Mouse (Mus musculus): ENCODE data around the gene Pfkm. TPM values are rescaled to one million over a fixed set of nuclear protein-coding genes. Genes with fewer than 3 reads are reported as not detected.
A peak's percentile ranks its signal among the peaks of the same experiment; 100 is the strongest.

Gene Pfkm
- total and polyA plus RNA-seq, 3 experiments: 23.5 to 37.9 (median 29.6) TPM

DNA sequence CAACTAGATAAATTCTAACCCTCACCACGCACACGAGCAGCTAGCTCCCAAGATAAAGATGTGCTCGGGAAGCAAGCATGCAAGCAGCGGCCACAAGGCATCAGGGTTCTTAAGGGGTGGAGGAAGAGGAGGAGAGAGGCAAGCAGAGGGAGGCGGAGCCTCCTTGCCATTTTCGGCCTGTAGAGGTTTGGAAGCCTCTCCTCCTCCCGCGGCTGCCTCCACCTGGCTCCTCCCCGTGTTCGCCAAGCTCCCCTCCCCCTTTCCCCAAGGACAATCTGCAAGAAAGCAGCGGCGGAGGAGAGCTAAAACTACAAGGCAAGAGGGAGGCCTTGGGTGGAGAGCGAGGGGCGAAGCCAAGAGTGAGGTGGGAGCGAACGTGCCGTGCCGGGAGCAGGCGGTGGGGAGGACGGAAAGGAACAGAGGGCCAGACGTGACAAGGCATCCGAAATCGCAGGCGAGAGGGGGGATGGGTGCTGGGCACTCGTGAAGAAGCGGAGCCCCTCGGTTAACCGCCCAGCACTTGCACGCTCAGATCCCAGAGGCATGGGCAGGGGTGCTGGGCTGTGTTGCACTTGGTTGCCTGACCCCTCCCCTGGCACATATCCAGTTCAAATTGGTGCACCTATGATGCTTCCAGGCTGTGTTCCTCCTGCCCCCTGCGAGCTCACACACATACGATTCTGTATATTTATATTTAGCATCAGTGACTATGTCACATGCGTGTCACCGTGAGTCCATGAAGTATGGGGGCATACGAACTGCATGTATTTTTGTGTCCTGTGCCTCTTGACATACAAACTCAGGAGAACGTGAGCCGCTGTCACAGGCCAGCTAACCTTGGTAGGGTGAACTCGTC, 16.1 kb downstream of the Pfkm start (continued):
- no peak for TF ChIP-seq MEF2A (IDR thresholded peaks at IDR 0.05; ENCODE audit: borderline replicate concordance, low read depth, low read length)
- peak; percentile 70 for TF ChIP-seq POLR2A (IDR thresholded peaks at IDR 0.05; ENCODE audit: low read depth, low read length)
- no peak for TF ChIP-seq UBTF (IDR thresholded peaks at IDR 0.05; ENCODE audit: low read depth, low read length)
- 0 out of 2 replicates have a peak, but pooled peaks have one; percentile 30 for TF ChIP-seq MAX (IDR thresholded peaks at IDR 0.05; ENCODE audit: low read length)
- TF ChIP-seq SIN3A (IDR thresholded peaks at IDR 0.05; ENCODE audit: low read length): peak; percentile 13; the same call in 1 of the 2 replicates
- TF ChIP-seq ZKSCAN1 (IDR thresholded peaks at IDR 0.05; ENCODE audit: borderline replicate concordance, low read depth, low read length): no peak
- no peak for TF ChIP-seq RAD21 (IDR thresholded peaks at IDR 0.05; ENCODE audit: low read depth, low read length)
- TF ChIP-seq ZMIZ1 (IDR thresholded peaks at IDR 0.05; ENCODE audit: low read depth, low read length): no peak
- TF ChIP-seq CHD2 (IDR thresholded peaks at IDR 0.05; ENCODE audit: low read length): peak; percentile 90; the same call in 1 of the 2 replicates
- 0 out of 2 replicates have a peak, but pooled peaks have one; percentile 16 for TF ChIP-seq HCFC1 (IDR thresholded peaks at IDR 0.05; ENCODE audit: low read depth, low read length)
- peak; percentile 77 for TF ChIP-seq BHLHE40 (IDR thresholded peaks at IDR 0.05; ENCODE audit: low read depth, low read length)
- TF ChIP-seq USF1 (IDR thresholded peaks at IDR 0.05; ENCODE audit: low read depth, low read length): no peak

DNA sequence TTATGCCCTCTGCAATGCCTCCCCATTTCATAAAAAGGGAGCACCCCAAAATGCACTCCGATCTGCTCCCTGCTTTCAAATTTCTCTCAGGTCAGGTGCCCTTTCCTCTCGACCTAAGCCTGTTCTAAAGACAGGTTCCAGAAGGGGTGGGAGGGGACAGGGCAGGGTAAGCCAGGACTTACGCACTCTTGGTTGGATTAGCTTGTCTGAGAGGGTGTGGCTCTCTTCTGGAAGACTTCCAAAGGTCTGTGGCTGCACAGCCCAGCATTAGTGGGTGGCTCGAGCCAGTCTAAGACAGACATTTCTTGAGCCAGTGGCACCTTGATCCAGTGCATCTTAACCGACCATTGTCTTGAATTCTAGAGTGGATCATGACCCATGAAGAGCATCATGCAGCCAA, 19.4 kb downstream of the Pfkm start:
- H3K79me2 ChIP-seq (replicated peaks; ENCODE audit: control insufficient read depth, extremely low read depth, insufficient read depth, poor library complexity, severe bottlenecking): no peaks in the 10 kb centered on the region
- H3K27me3 ChIP-seq (replicated peaks): peaks cover 2% of the 10 kb centered on the region
- in situ Hi-C loops (cut with MboI; ENCODE audit: low pct_ligation_motif_present, low pct_unique_long_range_greater_than_20kb, low sequenced_read_pairs): no loop called here
- H3K9me3 ChIP-seq (replicated peaks; ENCODE audit: low read length): no peaks in the 10 kb centered on the region
- DNase-seq (ENCODE audit: extremely low read depth): no peak
- no peak for TF ChIP-seq MAZ (IDR thresholded peaks at IDR 0.05; ENCODE audit: low read depth, low read length)
- no peak for TF ChIP-seq MEF2A (IDR thresholded peaks at IDR 0.05; ENCODE audit: borderline replicate concordance, low read depth, low read length)
- TF ChIP-seq CHD2 (IDR thresholded peaks at IDR 0.05; ENCODE audit: low read length): no peak
- TF ChIP-seq RAD21 (IDR thresholded peaks at IDR 0.05; ENCODE audit: low read depth, low read length): no peak
- H3K4me2 ChIP-seq (ENCODE audit: insufficient read depth, low read depth, poor library complexity, severe bottlenecking): no peak overlapping the region
- peaks cover 0 to 22% of the 10 kb centered on the region in 2 experiments; a peak in 2 of 4 replicates for H3K4me1 ChIP-seq (ENCODE audit: control insufficient read depth in 1 of 2, insufficient read depth in 2 of 2)
- H3K27ac ChIP-seq (ENCODE audit: insufficient read depth, low read depth): no peak overlapping the region
- H3K9ac ChIP-seq (ENCODE audit: insufficient read depth, low read depth): no peak overlapping the region
- H3K36me3 ChIP-seq (replicated peaks in 1 of 2; ENCODE audit: control insufficient read depth in 1 of 2, insufficient read depth in 1 of 2, low read length in 1 of 2): peaks cover 0 to 43% of the 10 kb centered on the region in 2 experiments
- dilution Hi-C loops (cut with MboI; ENCODE audit: extremely low pct_ligation_motif_present, extremely low pct_unique_long_range_greater_than_20kb, low sequenced_read_pairs): no loop called here
- H3K4me3 ChIP-seq (replicated peaks in 1 of 3; ENCODE audit: low read depth in 2 of 3, low read length in 2 of 3, poor library complexity in 1 of 3): no peak overlapping the region

DNA sequence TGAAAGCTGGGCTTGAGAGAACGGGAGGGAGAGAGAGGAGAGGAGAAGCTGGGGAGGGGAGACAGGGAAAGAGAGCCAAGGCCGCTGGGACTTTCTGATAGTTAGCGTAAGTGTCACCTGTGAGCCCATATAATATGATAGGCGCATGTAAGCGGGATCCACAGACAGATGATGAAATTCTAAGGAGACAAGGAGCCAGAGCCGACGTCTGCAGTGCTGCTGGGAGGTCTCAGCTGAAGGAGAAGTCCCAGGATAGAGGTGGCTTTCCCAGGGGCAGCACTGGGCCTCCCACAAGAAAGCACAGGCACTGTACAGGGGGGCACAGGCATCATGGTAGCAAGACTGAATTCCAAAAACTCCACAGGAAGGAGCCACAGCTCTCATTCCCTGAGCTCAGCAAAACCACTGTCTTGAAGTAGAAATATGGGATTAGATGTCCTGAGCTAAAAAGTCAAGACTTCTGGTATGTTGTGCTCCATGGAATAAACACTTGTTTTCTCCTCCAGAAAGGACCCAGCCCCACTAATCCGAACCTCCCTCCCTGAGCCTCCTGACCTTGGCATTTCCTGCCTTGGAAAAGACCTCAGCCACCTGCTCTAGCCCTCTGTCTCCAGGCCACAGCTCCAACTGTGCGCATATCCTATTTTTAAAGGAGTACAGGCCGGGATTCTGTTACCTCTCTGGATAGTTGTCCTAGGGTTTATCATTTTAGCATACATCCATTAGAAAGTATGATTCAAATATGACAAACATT, 21.9 kb downstream of the Pfkm start:
- Histone ChIP-seq H3K27me3 (replicated peaks) (no peaks in the 10 kb centered on the region), H3K4me2 (ENCODE audit: insufficient read depth, low read depth, poor library complexity, severe bottlenecking) (no peak overlapping the region), H3K27ac (ENCODE audit: insufficient read depth, low read depth) (no peak overlapping the region), H3K4me1 (ENCODE audit: control insufficient read depth in 1 of 2, insufficient read depth in 2 of 2) (peaks cover 0 to 13% of the 10 kb centered on the region in 2 experiments; a peak in 2 of 4 replicates), H3K79me2 (replicated peaks; ENCODE audit: control insufficient read depth, extremely low read depth, insufficient read depth, poor library complexity, severe bottlenecking) (no peaks in the 10 kb centered on the region), H3K9ac (ENCODE audit: insufficient read depth, low read depth) (no peak overlapping the region), H3K4me3 (replicated peaks in 1 of 3; ENCODE audit: low read depth in 2 of 3, low read length in 2 of 3, poor library complexity in 1 of 3) (no peak overlapping the region), H3K9me3 (replicated peaks; ENCODE audit: low read length) (no peaks in the 10 kb centered on the region), H3K36me3 (replicated peaks in 1 of 2; ENCODE audit: control insufficient read depth in 1 of 2, insufficient read depth in 1 of 2, low read length in 1 of 2) (peaks cover 8 to 64% of the 10 kb centered on the region in 2 experiments)
- no peak for DNase-seq (ENCODE audit: extremely low read depth)
- dilution Hi-C loops (cut with MboI; ENCODE audit: extremely low pct_ligation_motif_present, extremely low pct_unique_long_range_greater_than_20kb, low sequenced_read_pairs): no loop called here
- in situ Hi-C loops (cut with MboI; ENCODE audit: low pct_ligation_motif_present, low pct_unique_long_range_greater_than_20kb, low sequenced_read_pairs): no loop called here
- no peak for TF ChIP-seq USF1 (IDR thresholded peaks at IDR 0.05; ENCODE audit: low read depth, low read length)
- TF ChIP-seq MAX (IDR thresholded peaks at IDR 0.05; ENCODE audit: low read length): no peak

Data from CH12.LX (cell line).